Comparison of ENCODE assay signal across 8 mouse cellular contexts in the genomic region with DNA sequence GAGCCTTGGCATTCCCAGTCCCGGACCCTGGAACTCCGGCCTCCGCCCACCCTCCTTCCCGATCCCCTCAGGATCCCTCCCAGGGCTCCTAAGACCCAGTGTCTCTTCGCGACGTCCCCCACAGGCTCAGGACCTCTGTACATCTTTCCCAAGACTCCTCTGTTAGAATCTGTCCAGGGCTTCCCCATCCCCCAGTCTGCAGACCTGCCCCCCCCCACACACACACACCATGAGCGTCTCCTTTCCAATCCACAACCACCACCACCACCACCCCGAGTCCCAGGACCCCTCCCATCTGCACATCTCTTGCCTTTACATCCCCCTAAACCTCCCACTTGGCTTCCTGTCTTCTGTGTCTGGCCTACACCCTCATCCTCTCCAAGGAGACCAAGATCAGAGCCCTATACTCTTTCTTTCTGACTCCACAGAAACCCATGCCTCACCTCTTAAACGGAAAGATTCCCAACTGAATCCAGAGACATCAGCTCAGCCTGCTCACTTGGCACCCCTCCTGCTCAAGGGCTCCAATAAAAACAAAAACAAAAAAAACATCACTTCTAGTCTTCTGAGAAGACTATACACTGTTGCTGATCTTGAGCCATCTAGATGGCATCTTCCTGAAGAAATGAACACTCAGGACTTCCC. TPM values are rescaled to one million over a fixed set of nuclear protein-coding genes. Genes with fewer than 3 reads are reported as not detected.
DNase-seq lines count a peak whose midpoint lies in the region; ATAC-seq and TF ChIP-seq lines count a peak whose summit lies in the region.

No protein-coding gene starts in this region.

- H3K27ac ChIP-seq in layer of hippocampus, adult 2 months, result peak overlapping the region; percentile 95
- no peak overlapping the region for H3K27ac ChIP-seq in bone marrow macrophage, adult 2 months (ENCODE audit: insufficient read depth, low read depth, low read length)
- H3K27ac ChIP-seq in hindbrain, embryonic 16.5 days (ENCODE audit: low read depth, low read length), result peak overlapping the region; percentile 71
- peak overlapping the region; percentile 81 for H3K27ac ChIP-seq in midbrain, embryonic 16.5 days (ENCODE audit: low read length)

- no peak for DNase-seq in layer of hippocampus, adult 2 months (ENCODE audit: low spot score in 2 of 2)
- no peak for DNase-seq in layer of hippocampus, adult 9-10 months (ENCODE audit: low spot score)
- DNase-seq in layer of hippocampus, postnatal 14 days (ENCODE audit: low spot score in 2 of 2), result no peak
- DNase-seq in retina, postnatal 1 day, result no peak
- no peak for DNase-seq in left cerebral cortex, adult 11 months (ENCODE audit: low spot score)

- peaks cover 10% of the 10 kb centered on the region for H3K4me1 ChIP-seq in bone marrow macrophage, adult 2 months (ENCODE audit: control insufficient read depth, insufficient read depth, low read length)
- H3K4me1 ChIP-seq in hindbrain, embryonic 16.5 days (ENCODE audit: control insufficient read depth, insufficient read depth, low read depth, low read length), result peaks cover 34% of the 10 kb centered on the region
- peaks cover 45% of the 10 kb centered on the region for H3K4me1 ChIP-seq in midbrain, embryonic 16.5 days (ENCODE audit: control insufficient read depth, insufficient read depth, low read length)

- H3K9me3 ChIP-seq in hindbrain, embryonic 16.5 days (ENCODE audit: control insufficient read depth, low read length), result no peaks in the 10 kb centered on the region
- H3K9me3 ChIP-seq in midbrain, embryonic 16.5 days (replicated peaks; ENCODE audit: control insufficient read depth, low read length, poor library complexity, severe bottlenecking), result no peaks in the 10 kb centered on the region

- ATAC-seq in hindbrain, embryonic 16.5 days, result no peak
- ATAC-seq in midbrain, embryonic 16.5 days, result peak; percentile 1

- WGBS in hindbrain, embryonic 16.5 days, result 7% methylated on average over 10 of the region's 10 CpGs
- WGBS in midbrain, embryonic 16.5 days, result 4% methylated on average over 10 of the region's 10 CpGs

- no peaks in the 10 kb centered on the region for H3K27me3 ChIP-seq in hindbrain, embryonic 16.5 days (replicated peaks; ENCODE audit: control insufficient read depth, insufficient read depth, low read length)
- no peaks in the 10 kb centered on the region for H3K27me3 ChIP-seq in midbrain, embryonic 16.5 days (ENCODE audit: control insufficient read depth, insufficient read depth, low read depth, low read length)

- TF ChIP-seq CTCF in layer of hippocampus, adult 2 months (conservative IDR thresholded peaks at IDR 0.05), result no peak
- TF ChIP-seq CTCF in bone marrow macrophage, adult 2 months (IDR thresholded peaks at IDR 0.05; ENCODE audit: low read depth, low read length), result no peak

- no peak for TF ChIP-seq POLR2A in bone marrow macrophage, adult 2 months (IDR thresholded peaks at IDR 0.05; ENCODE audit: borderline replicate concordance, low read depth, low read length)

- H3K4me3 ChIP-seq in layer of hippocampus, adult 2 months, result peak overlapping the region; percentile 100
- peak overlapping the region; percentile 78 for H3K4me3 ChIP-seq in bone marrow macrophage, adult 2 months (ENCODE audit: insufficient read depth, low read length)
- H3K4me3 ChIP-seq in hindbrain, embryonic 16.5 days (ENCODE audit: low read length), result peak overlapping the region; percentile 89
- peak overlapping the region; percentile 96 for H3K4me3 ChIP-seq in midbrain, embryonic 16.5 days (ENCODE audit: low read depth, low read length)

- 0 out of 2 replicates have a peak, but pooled peaks cover 2% of the 10 kb centered on the region for H3K36me3 ChIP-seq in hindbrain, embryonic 16.5 days (ENCODE audit: control insufficient read depth, insufficient read depth, low read length)
- no peaks in the 10 kb centered on the region for H3K36me3 ChIP-seq in midbrain, embryonic 16.5 days (ENCODE audit: control insufficient read depth, insufficient read depth, low read length)

- peak overlapping the region; percentile 91 for H3K9ac ChIP-seq in hindbrain, embryonic 16.5 days (ENCODE audit: low read depth, low read length)
- peak overlapping the region; percentile 96 for H3K9ac ChIP-seq in midbrain, embryonic 16.5 days (ENCODE audit: low read depth, low read length)

- H3K4me2 ChIP-seq in hindbrain, embryonic 16.5 days (ENCODE audit: low read length), result peak overlapping the region; percentile 83
- H3K4me2 ChIP-seq in midbrain, embryonic 16.5 days (ENCODE audit: low read length), result peak overlapping the region; percentile 78

RNA-seq across cellular contexts. Expression of gene Evi5l, which starts 0.6 kb away (rescaled TPM):
- 100 to 1,000 TPM; 100 to 107 TPM for total RNA-seq in layer of hippocampus, adult 2 months (2021)
- 9.9 and 11.7 TPM in 2 replicates for polyA plus RNA-seq in bone marrow macrophage, adult 2 months (2012; ENCODE audit: insufficient read depth, insufficient read length, missing spikeins)
- polyA plus RNA-seq in hindbrain, embryonic 16.5 days (2015; fragmentation: Nextera tagmentation; extraction: Ambion mirVana), result 116 and 126 TPM in 2 replicates
- polyA plus RNA-seq in midbrain, embryonic 16.5 days (2015; fragmentation: Nextera tagmentation; extraction: Ambion mirVana), result 123 and 131 TPM in 2 replicates
- 100 to 1,000 TPM; 110 to 121 TPM for total RNA-seq in layer of hippocampus, postnatal 14 days (2021)

RNA-seq across cellular contexts. Expression of gene Cd209g, which starts 33.1 kb away (rescaled TPM):
- not detected for total RNA-seq in layer of hippocampus, adult 2 months (2021)
- polyA plus RNA-seq in bone marrow macrophage, adult 2 months (2012; ENCODE audit: insufficient read depth, insufficient read length, missing spikeins), result not detected in 2 replicates
- 0.09 TPM in 1 of 2 replicates, not detected in the other for polyA plus RNA-seq in hindbrain, embryonic 16.5 days (2015; fragmentation: Nextera tagmentation; extraction: Ambion mirVana)
- polyA plus RNA-seq in midbrain, embryonic 16.5 days (2015; fragmentation: Nextera tagmentation; extraction: Ambion mirVana), result not detected in 2 replicates
- total RNA-seq in layer of hippocampus, postnatal 14 days (2021), result not detected

RNA-seq across cellular contexts. Expression of gene Prr36, which starts 50.3 kb away (rescaled TPM):
- total RNA-seq in layer of hippocampus, adult 2 months (2021), result 10 to 100 TPM; 46.0 to 47.4 TPM
- not detected in 2 replicates for polyA plus RNA-seq in bone marrow macrophage, adult 2 months (2012; ENCODE audit: insufficient read depth, insufficient read length, missing spikeins)
- polyA plus RNA-seq in hindbrain, embryonic 16.5 days (2015; fragmentation: Nextera tagmentation; extraction: Ambion mirVana), result 42.8 and 43.2 TPM in 2 replicates
- polyA plus RNA-seq in midbrain, embryonic 16.5 days (2015; fragmentation: Nextera tagmentation; extraction: Ambion mirVana), result 51.2 and 58.5 TPM in 2 replicates
- total RNA-seq in layer of hippocampus, postnatal 14 days (2021), result 10 to 100 TPM; 44.3 to 50.3 TPM

RNA-seq across cellular contexts. Expression of gene Lrrc8e, which starts 59.6 kb away (rescaled TPM):
- not detected for total RNA-seq in layer of hippocampus, adult 2 months (2021)
- not detected in 2 replicates for polyA plus RNA-seq in bone marrow macrophage, adult 2 months (2012; ENCODE audit: insufficient read depth, insufficient read length, missing spikeins)
- polyA plus RNA-seq in hindbrain, embryonic 16.5 days (2015; fragmentation: Nextera tagmentation; extraction: Ambion mirVana), result not detected in 2 replicates
- polyA plus RNA-seq in midbrain, embryonic 16.5 days (2015; fragmentation: Nextera tagmentation; extraction: Ambion mirVana), result 0.05 TPM in 1 of 2 replicates, not detected in the other
- under 1 TPM in 1 of 2 experiments, not detected in 1; 0.07 TPM for total RNA-seq in layer of hippocampus, postnatal 14 days (2021)

Comparison
In these comparisons a context has a peak if more than half of its experiments do, and no peak if none do; other contexts are left out.
1. RNA of gene Prr36, which starts 50.3 kb away (polyA plus RNA-seq): 51.2 to 58.5 TPM in midbrain, embryonic 16.5 days and 42.8 to 43.2 TPM in hindbrain, embryonic 16.5 days; not detected in bone marrow macrophage, adult 2 months; every median in the first group is over 10 times any median in the second.
2. Peak in every context shown above with its lines, with median percentiles within 50 percentile points of each other: H3K4me3 ChIP-seq.